Mouse (Mus musculus) limb, embryonic 13.5 days (tissue): Measurements from ENCODE around the gene Tmem200a. TPM values are rescaled to one million over a fixed set of nuclear protein-coding genes. Genes with fewer than 3 reads are reported as not detected.

Experiments
- ATAC-seq: fragments of 200-750 bp; cut with Nextera tagmentation; 2 replicates; pipeline ENCODE4 v1.8.0; 2017; ENCODE audit warnings: low read depth, moderate number of reproducible peaks, moderate TSS enrichment; ENCODE audit not compliant: low FRiP score
- H3K27ac ChIP-seq: fragments of 300-500 bp; sonication (generic); 2 replicates; pipeline ENCODE4 v1.5.1; 2015; ENCODE audit warnings: inconsistent platforms, mild to moderate bottlenecking, moderate library complexity
- H3K27me3 ChIP-seq: fragments of 300-500 bp; sonication (generic); 2 replicates; pipeline ENCODE4 v1.6.1; 2015; ENCODE audit warnings: mild to moderate bottlenecking, inconsistent platforms
- H3K36me3 ChIP-seq: fragments of 300-500 bp; sonication (generic); 2 replicates; pipeline ENCODE4 v1.6.1; 2015; ENCODE audit warnings: inconsistent platforms, mild to moderate bottlenecking, moderate library complexity
- H3K4me1 ChIP-seq: fragments of 300-500 bp; sonication (generic); 2 replicates; pipeline ENCODE4 v1.6.1; 2015; ENCODE audit warnings: inconsistent platforms
- H3K4me2 ChIP-seq: fragments of 300-500 bp; sonication (generic); replicated peaks from 2 replicates; pipeline ENCODE4 v1.6.1; 2015; ENCODE audit warnings: inconsistent platforms, mild to moderate bottlenecking, moderate library complexity
- H3K4me3 ChIP-seq: fragments of 300-500 bp; sonication (generic); 2 replicates; pipeline ENCODE4 v1.5.1; 2015; ENCODE audit warnings: moderate library complexity, mild to moderate bottlenecking, inconsistent platforms
- H3K9ac ChIP-seq: fragments of 300-500 bp; sonication (generic); 2 replicates; pipeline ENCODE4 v1.6.1; 2015; ENCODE audit warnings: mild to moderate bottlenecking, inconsistent platforms
- H3K9me3 ChIP-seq: fragments of 300-500 bp; sonication (generic); 2 replicates; pipeline ENCODE4 v1.6.1; 2016; ENCODE audit warnings: inconsistent platforms
- WGBS: fragments of 180-500 bp; shearing (Covaris S2); methylation state at CpG from one replicate; pipeline ENCODE4 v1.1.7; 2015; 5-methylcytosine and 5-hydroxymethylcytosine counted together
- polyA plus RNA-seq: library from polyadenylated mRNA; unstranded; fragments of >200 nt; fragmentation: Nextera tagmentation; extraction: Ambion mirVana; gene quantifications from 2 replicates; pipeline ENCODE4 v1.2.1, GENCODE M21; 2015

The Tmem200a gene
- polyA plus RNA-seq, 1 experiment from 2014 or later = 11.7 TPM

DNA sequence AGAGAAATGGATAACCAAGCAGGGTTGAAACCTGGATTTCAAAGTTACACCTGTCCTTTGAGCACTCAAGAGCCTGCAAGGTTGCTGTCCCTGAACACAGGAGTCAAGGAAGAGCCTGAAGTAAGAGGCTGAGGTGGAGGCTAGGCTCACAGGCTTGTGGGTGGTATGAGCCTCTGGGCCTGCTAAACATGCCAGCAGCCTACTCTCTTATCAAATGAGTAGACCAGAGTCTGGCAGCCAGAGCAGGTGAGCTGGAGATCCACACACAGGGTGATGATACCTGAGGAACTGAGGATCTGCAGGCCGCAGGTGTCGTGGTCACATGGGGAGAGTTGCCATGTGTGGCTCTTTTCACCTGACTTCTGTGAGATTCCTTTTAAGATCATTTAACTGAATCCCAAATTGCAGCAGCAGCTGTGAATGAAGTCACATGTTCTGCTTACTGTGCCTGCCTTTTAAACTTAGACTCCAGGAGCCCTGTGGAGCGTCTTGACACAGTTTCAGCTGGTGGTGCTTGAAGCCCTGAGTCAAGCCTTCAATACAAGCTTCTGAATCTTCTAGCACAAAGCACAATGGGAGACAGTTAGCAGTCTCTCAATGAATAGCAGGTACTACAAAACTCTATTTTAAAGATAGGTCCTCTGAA, 19.1 kb downstream of the Tmem200a start:
- ATAC-seq = no peak
- no peak overlapping the region for H3K4me2 ChIP-seq
- no peak overlapping the region for H3K4me3 ChIP-seq
- H3K27me3 ChIP-seq = no peaks in the 10 kb centered on the region
- WGBS = 81% methylated on average over 3 of the region's 3 CpGs
- H3K4me1 ChIP-seq = no peaks in the 10 kb centered on the region
- no peaks in the 10 kb centered on the region for H3K9me3 ChIP-seq
- no peak overlapping the region for H3K27ac ChIP-seq
- no peak overlapping the region for H3K9ac ChIP-seq
- no peaks in the 10 kb centered on the region for H3K36me3 ChIP-seq

- WGBS = 70% methylated on average over 2 of the region's 2 CpGs
These were observed 27.7 kb downstream of the Tmem200a start for GRCm38 (mm10) chr10:26051177-26051576.

GRCm38 (mm10) chr10:26034931-26035330, 43.9 kb downstream of the Tmem200a start:
- H3K4me3 ChIP-seq = no peak overlapping the region
- H3K27me3 ChIP-seq = no peaks in the 10 kb centered on the region
- no peak overlapping the region for H3K4me2 ChIP-seq
- ATAC-seq = no peak
- H3K36me3 ChIP-seq = no peaks in the 10 kb centered on the region
- no peak overlapping the region for H3K9ac ChIP-seq
- no peak overlapping the region for H3K27ac ChIP-seq
- no peaks in the 10 kb centered on the region for H3K9me3 ChIP-seq
- H3K4me1 ChIP-seq = no peaks in the 10 kb centered on the region
- WGBS = 86% methylated on average over 5 of the region's 5 CpGs

More at GRCm38 (mm10) chr10:26051177-26051576, 27.7 kb downstream of the Tmem200a start:
- Histone ChIP-seq H3K9ac (no peak overlapping the region), H3K36me3 (no peaks in the 10 kb centered on the region), H3K9me3 (no peaks in the 10 kb centered on the region), H3K27ac (no peak overlapping the region), H3K27me3 (no peaks in the 10 kb centered on the region), H3K4me3 (no peak overlapping the region), H3K4me2 (no peak overlapping the region), H3K4me1 (no peaks in the 10 kb centered on the region)
- ATAC-seq = no peak

- Histone ChIP-seq H3K36me3 (no peaks in the 10 kb centered on the region), H3K27ac (no peak overlapping the region), H3K4me3 (no peak overlapping the region), H3K9ac (no peak overlapping the region), H3K27me3 (no peaks in the 10 kb centered on the region), H3K9me3 (no peaks in the 10 kb centered on the region), H3K4me2 (no peak overlapping the region), H3K4me1 (no peaks in the 10 kb centered on the region)
- 75% methylated on average over 3 of the region's 3 CpGs for WGBS
- ATAC-seq = no peak
These were observed 60.1 kb downstream of the Tmem200a start for GRCm38 (mm10) chr10:26018740-26019139.

DNA sequence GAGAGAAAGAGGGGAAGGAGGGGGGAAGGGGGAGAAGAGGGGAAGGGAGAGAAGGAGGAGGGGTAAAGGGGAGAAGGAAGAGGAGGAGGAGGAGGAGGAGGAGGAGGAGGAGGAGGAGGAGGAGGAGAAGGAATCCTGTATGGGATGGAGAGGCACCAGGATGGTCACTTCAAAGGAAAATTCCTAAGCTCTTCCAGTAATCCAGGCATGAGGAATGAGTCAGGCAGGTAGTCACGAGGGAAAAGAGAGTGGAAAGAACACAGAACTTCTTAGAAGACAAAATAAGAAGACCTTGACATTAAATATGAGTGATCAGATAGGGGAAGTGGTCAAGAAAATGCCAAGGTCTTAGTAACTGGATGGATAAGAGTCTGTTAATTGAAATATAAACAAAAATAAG, 64.6 kb downstream of the Tmem200a start:
- no peak overlapping the region for H3K9ac ChIP-seq
- WGBS = 60% methylated on average over 1 of the region's 1 CpGs
- no peaks in the 10 kb centered on the region for H3K4me1 ChIP-seq
- no peak overlapping the region for H3K27ac ChIP-seq
- H3K9me3 ChIP-seq = no peaks in the 10 kb centered on the region
- H3K4me2 ChIP-seq = no peak overlapping the region
- no peaks in the 10 kb centered on the region for H3K27me3 ChIP-seq
- H3K4me3 ChIP-seq = no peak overlapping the region
- H3K36me3 ChIP-seq = no peaks in the 10 kb centered on the region
- no peak for ATAC-seq

DNA sequence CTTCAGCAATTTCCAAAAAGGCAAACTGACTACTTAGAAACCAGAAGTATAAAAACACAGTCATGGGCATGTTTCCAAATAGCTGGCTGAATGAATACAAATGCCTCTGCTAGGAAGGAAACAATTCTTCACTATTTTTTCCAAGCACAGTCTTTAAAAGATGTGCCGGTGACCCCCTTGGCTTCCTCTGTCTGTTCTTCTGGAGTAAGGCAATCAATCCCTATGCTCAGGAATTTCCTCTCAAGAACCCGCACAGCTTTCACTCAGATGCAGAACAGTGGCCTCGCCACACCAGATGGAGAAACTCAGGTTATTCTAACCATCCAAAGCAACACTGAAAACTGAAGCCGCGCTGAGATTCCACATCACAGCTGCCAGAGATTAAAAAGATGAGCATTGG, 69.9 kb downstream of the Tmem200a start:
- no peak for ATAC-seq
- Histone ChIP-seq H3K9me3 (no peaks in the 10 kb centered on the region), H3K36me3 (no peaks in the 10 kb centered on the region), H3K4me1 (no peaks in the 10 kb centered on the region), H3K27me3 (no peaks in the 10 kb centered on the region), H3K27ac (no peak overlapping the region), H3K9ac (no peak overlapping the region), H3K4me3 (no peak overlapping the region), H3K4me2 (no peak overlapping the region)
- 47% methylated on average over 5 of the region's 5 CpGs for WGBS

DNA sequence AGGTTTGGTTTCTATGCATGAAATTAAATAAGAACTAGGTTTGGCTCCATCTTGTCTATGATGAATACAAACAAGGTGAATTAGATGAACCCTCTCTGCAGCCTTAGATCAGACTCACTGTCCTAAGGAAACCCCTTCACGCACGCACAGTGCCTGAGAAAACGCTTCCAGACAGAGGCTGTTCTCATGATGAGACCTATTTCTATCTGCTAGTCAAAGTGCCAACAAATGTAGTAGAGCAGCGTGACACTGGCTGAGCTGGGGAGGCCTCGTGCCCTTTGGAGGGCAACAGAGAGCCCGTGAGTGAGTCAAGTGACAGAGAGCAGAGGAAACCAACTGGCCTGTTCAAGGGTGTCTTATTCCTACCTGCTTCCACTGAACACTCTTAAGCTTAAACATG, 73.4 kb downstream of the Tmem200a start:
- H3K27ac ChIP-seq = no peak overlapping the region
- H3K27me3 ChIP-seq = no peaks in the 10 kb centered on the region
- H3K9me3 ChIP-seq = no peaks in the 10 kb centered on the region
- WGBS = 90% methylated on average over 6 of the region's 6 CpGs
- no peak overlapping the region for H3K4me2 ChIP-seq
- no peak overlapping the region for H3K9ac ChIP-seq
- no peaks in the 10 kb centered on the region for H3K36me3 ChIP-seq
- ATAC-seq = no peak
- no peak overlapping the region for H3K4me3 ChIP-seq
- H3K4me1 ChIP-seq = no peaks in the 10 kb centered on the region

GRCm38 (mm10) chr10:26000893-26001292, 78.0 kb downstream of the Tmem200a start:
- no peak for ATAC-seq
- H3K4me2 ChIP-seq = no peak overlapping the region
- H3K9ac ChIP-seq = no peak overlapping the region
- H3K4me1 ChIP-seq = peaks cover 10% of the 10 kb centered on the region; the same call in 1 of the 2 replicates
- 89% methylated on average over 2 of the region's 2 CpGs for WGBS
- no peaks in the 10 kb centered on the region for H3K36me3 ChIP-seq
- H3K9me3 ChIP-seq = no peaks in the 10 kb centered on the region
- H3K27ac ChIP-seq = no peak overlapping the region
- no peak overlapping the region for H3K4me3 ChIP-seq
- no peaks in the 10 kb centered on the region for H3K27me3 ChIP-seq

GRCm38 (mm10) chr10:25999291-25999930, 79.4 kb downstream of the Tmem200a start:
- Histone ChIP-seq H3K4me1 (peaks cover 10% of the 10 kb centered on the region; the same call in 1 of the 2 replicates), H3K9ac (no peak overlapping the region), H3K36me3 (no peaks in the 10 kb centered on the region), H3K4me2 (no peak overlapping the region), H3K4me3 (no peak overlapping the region), H3K27ac (no peak overlapping the region), H3K9me3 (no peaks in the 10 kb centered on the region), H3K27me3 (no peaks in the 10 kb centered on the region)
- ATAC-seq = no peak
- WGBS = 85% methylated on average over 5 of the region's 5 CpGs

DNA sequence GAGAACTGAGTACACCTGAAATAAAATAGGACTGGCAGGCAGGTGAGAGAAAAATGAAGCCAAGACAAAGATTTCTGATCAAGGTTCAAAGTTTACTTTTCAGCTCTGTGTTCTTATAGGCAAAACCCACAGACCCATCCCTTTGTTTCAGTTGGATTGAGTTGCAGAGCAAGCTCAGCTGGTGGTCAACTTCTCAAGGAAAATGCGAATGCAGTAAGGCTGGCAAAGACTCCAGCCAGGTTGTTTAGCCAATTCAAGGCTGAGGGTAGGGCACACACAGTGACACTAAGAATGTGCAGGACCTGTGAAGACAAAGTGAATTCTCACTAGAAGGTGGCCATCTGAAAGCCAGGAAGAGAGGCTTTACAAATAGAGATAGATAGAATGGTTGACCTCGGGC, 94.8 kb downstream of the Tmem200a start:
- no peaks in the 10 kb centered on the region for H3K27me3 ChIP-seq
- H3K4me2 ChIP-seq = no peak overlapping the region
- H3K9ac ChIP-seq = no peak overlapping the region
- H3K9me3 ChIP-seq = no peaks in the 10 kb centered on the region
- no peak overlapping the region for H3K4me3 ChIP-seq
- ATAC-seq = no peak
- no peaks in the 10 kb centered on the region for H3K36me3 ChIP-seq
- WGBS = 77% methylated on average over 2 of the region's 2 CpGs
- H3K4me1 ChIP-seq = no peaks in the 10 kb centered on the region
- H3K27ac ChIP-seq = no peak overlapping the region

- 42% methylated on average over 1 of the region's 1 CpGs for WGBS
- peaks cover 6% of the 10 kb centered on the region; the same call in 1 of the 2 replicates for H3K9me3 ChIP-seq
- H3K9ac ChIP-seq = no peak overlapping the region
- no peaks in the 10 kb centered on the region for H3K36me3 ChIP-seq
- H3K4me3 ChIP-seq = no peak overlapping the region
- no peak overlapping the region for H3K4me2 ChIP-seq
- ATAC-seq = no peak
- H3K27ac ChIP-seq = no peak overlapping the region
- H3K4me1 ChIP-seq = no peaks in the 10 kb centered on the region
- H3K27me3 ChIP-seq = no peaks in the 10 kb centered on the region
These were observed 96.2 kb downstream of the Tmem200a start for GRCm38 (mm10) chr10:25982617-25983016.

GRCm38 (mm10) chr10:25962863-25963262, 116.0 kb downstream of the Tmem200a start:
- H3K4me3 ChIP-seq = no peak overlapping the region
- ATAC-seq = no peak
- 44% methylated on average over 4 of the region's 4 CpGs for WGBS
- H3K9me3 ChIP-seq = no peaks in the 10 kb centered on the region
- H3K27me3 ChIP-seq = no peaks in the 10 kb centered on the region
- H3K36me3 ChIP-seq = no peaks in the 10 kb centered on the region
- no peaks in the 10 kb centered on the region for H3K4me1 ChIP-seq
- no peak overlapping the region for H3K9ac ChIP-seq
- H3K27ac ChIP-seq = no peak overlapping the region
- H3K4me2 ChIP-seq = no peak overlapping the region

- no peak for ATAC-seq
- 91% methylated on average over 2 of the region's 2 CpGs for WGBS
- no peak overlapping the region for H3K4me3 ChIP-seq
These were observed 117.8 kb downstream of the Tmem200a start for GRCm38 (mm10) chr10:25961066-25961465.

More at GRCm38 (mm10) chr10:25961066-25961465, 117.8 kb downstream of the Tmem200a start:
- Histone ChIP-seq H3K9me3 (no peaks in the 10 kb centered on the region), H3K36me3 (no peaks in the 10 kb centered on the region), H3K4me2 (no peak overlapping the region), H3K4me1 (no peaks in the 10 kb centered on the region), H3K27ac (no peak overlapping the region), H3K9ac (no peak overlapping the region), H3K27me3 (no peaks in the 10 kb centered on the region)
